Mouse (Mus musculus) testis, adult 2 months (tissue): Measurements from ENCODE around the gene Map4k4.

Experiments used
- CTCF ChIP-seq: fragments of 200-500 bp; IDR thresholded peaks from 2 replicates; pipeline ENCODE4 v1.5.1; 2012; ENCODE audit warnings: low read depth, mild to moderate bottlenecking, inconsistent platforms, low read length, moderate library complexity; ENCODE audit not compliant: control insufficient read depth, insufficient read depth, insufficient replicate concordance
- POLR2A ChIP-seq: fragments of 200-500 bp; IDR thresholded peaks from 2 replicates; pipeline ENCODE4 v1.6.1; 2012; ENCODE audit warnings: low read depth, mild to moderate bottlenecking, inconsistent platforms, low read length, moderate library complexity; ENCODE audit not compliant: control insufficient read depth

DNA sequence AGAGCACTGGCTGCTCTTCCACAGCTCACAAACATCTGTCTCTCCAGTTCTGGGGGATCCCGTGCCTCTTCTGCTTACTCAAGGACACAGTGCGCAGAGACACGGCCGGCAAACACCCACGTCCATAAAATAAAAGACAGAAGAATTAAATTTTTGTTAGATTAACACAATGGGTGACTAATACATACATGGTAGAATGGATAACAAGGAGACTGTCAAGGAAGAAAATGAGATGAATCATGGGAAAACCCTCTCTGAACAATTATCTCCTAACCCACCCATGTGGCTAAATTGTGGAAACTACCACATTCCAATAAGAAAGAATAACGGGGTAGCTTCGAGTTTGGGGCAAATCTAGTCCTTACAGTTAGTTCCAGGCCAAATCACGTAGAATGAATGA is 11.3 kb upstream of the Map4k4 start:
- no peak for TF ChIP-seq POLR2A
- TF ChIP-seq CTCF = no peak
